Mouse (Mus musculus): ENCODE results near the gene Sgpl1.

DNA sequence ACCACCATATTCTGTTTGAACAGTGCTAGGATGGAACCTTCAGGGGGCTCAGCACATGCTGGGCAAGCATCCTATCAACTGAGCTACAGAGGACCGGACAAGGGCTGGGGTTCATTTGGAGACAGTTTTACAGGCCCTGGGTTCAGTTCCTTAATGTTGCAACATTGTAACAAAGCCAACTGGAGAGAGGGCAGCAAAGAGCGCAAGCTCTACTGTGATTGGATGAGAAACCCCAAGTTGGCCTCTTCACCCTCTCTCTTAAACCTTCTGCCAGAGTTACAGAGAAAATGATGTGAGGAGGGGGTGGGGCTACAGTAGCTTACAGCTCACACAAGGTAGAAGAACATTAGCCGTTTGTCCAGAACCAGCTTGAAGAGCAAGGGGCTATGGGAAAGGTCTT lies 39.5 kb upstream of the Sgpl1 start:
- TF ChIP-seq CTCF (IDR thresholded peaks at IDR 0.05; ENCODE audit: low read depth), result no peak
- TF ChIP-seq EP300 (IDR thresholded peaks at IDR 0.05; ENCODE audit: low read depth), result no peak
